Mouse (Mus musculus): Measurements from ENCODE around the gene Dcaf15. TPM values are rescaled to one million over a fixed set of nuclear protein-coding genes. Genes with fewer than 3 reads are reported as not detected.
A peak's percentile ranks its signal among the peaks of the same experiment; 100 is the strongest.

The Dcaf15 gene
- polyA plus RNA-seq, 1 experiment from 2014 or later, result 19.9 TPM

- H3K4me3 ChIP-seq (replicated peaks; ENCODE audit: low read depth, low read length), result no peak overlapping the region
- 33% methylated on average over 10 of the region's 10 CpGs for WGBS
- peak overlapping the region; percentile 73 for H3K27ac ChIP-seq (replicated peaks; ENCODE audit: low read depth, low read length)
- H3K36me3 ChIP-seq (ENCODE audit: control insufficient read depth, insufficient read depth, low read length), result peaks cover 35% of the 10 kb centered on the region
- DNase-seq, result peak; percentile 57
- peaks cover 20% of the 10 kb centered on the region for H3K4me1 ChIP-seq (ENCODE audit: control insufficient read depth, insufficient read depth, low read length)
- H3K4me2 ChIP-seq (ENCODE audit: low read length), result 0 out of 2 replicates have a peak overlapping the region, but pooled peaks have one; percentile 18
- H3K9me3 ChIP-seq (ENCODE audit: control insufficient read depth, low read length), result no peaks in the 10 kb centered on the region
- no peak for ATAC-seq (ENCODE audit: low FRiP score, low TSS enrichment)
- H3K27me3 ChIP-seq (ENCODE audit: control insufficient read depth, insufficient read depth, low read length), result no peaks in the 10 kb centered on the region
- no peak overlapping the region; the same call in 1 of the 2 replicates for H3K9ac ChIP-seq (replicated peaks; ENCODE audit: low read length)
These were observed 31.2 kb downstream of the Dcaf15 start for GRCm38 (mm10) chr8:84073230-84073976.

GRCm38 (mm10) chr8:84072321-84072720, 32.2 kb downstream of the Dcaf15 start:
- Histone ChIP-seq H3K4me2 (ENCODE audit: low read length) (no peak overlapping the region), H3K27ac (replicated peaks; ENCODE audit: low read depth, low read length) (no peak overlapping the region), H3K9me3 (ENCODE audit: control insufficient read depth, low read length) (no peaks in the 10 kb centered on the region), H3K4me3 (replicated peaks; ENCODE audit: low read depth, low read length) (no peak overlapping the region), H3K4me1 (ENCODE audit: control insufficient read depth, insufficient read depth, low read length) (peaks cover 29% of the 10 kb centered on the region), H3K9ac (replicated peaks; ENCODE audit: low read length) (no peak overlapping the region), H3K27me3 (ENCODE audit: control insufficient read depth, insufficient read depth, low read length) (no peaks in the 10 kb centered on the region), H3K36me3 (ENCODE audit: control insufficient read depth, insufficient read depth, low read length) (peaks cover 28% of the 10 kb centered on the region)
- no peak for ATAC-seq (ENCODE audit: low FRiP score, low TSS enrichment)
- 87% methylated on average over 10 of the region's 10 CpGs for WGBS
- no peak for DNase-seq

- peaks cover 24% of the 10 kb centered on the region for H3K36me3 ChIP-seq (ENCODE audit: control insufficient read depth, insufficient read depth, low read length)
These were observed 32.6 kb downstream of the Dcaf15 start for GRCm38 (mm10) chr8:84071921-84072320.

GRCm38 (mm10) chr8:84070667-84071066, 33.9 kb downstream of the Dcaf15 start:
- 83% methylated on average over 2 of the region's 2 CpGs for WGBS
- DNase-seq (no peak), ATAC-seq (ENCODE audit: low FRiP score, low TSS enrichment) (no peak)
- Histone ChIP-seq H3K9me3 (ENCODE audit: control insufficient read depth, low read length) (no peaks in the 10 kb centered on the region), H3K4me2 (ENCODE audit: low read length) (no peak overlapping the region), H3K9ac (replicated peaks; ENCODE audit: low read length) (no peak overlapping the region), H3K36me3 (ENCODE audit: control insufficient read depth, insufficient read depth, low read length) (peaks cover 14% of the 10 kb centered on the region), H3K4me3 (replicated peaks; ENCODE audit: low read depth, low read length) (no peak overlapping the region), H3K4me1 (ENCODE audit: control insufficient read depth, insufficient read depth, low read length) (peaks cover 30% of the 10 kb centered on the region), H3K27me3 (ENCODE audit: control insufficient read depth, insufficient read depth, low read length) (no peaks in the 10 kb centered on the region), H3K27ac (replicated peaks; ENCODE audit: low read depth, low read length) (no peak overlapping the region)

More at GRCm38 (mm10) chr8:84071921-84072320, 32.6 kb downstream of the Dcaf15 start:
- no peak for DNase-seq
- Histone ChIP-seq H3K4me3 (replicated peaks; ENCODE audit: low read depth, low read length) (no peak overlapping the region), H3K9me3 (ENCODE audit: control insufficient read depth, low read length) (no peaks in the 10 kb centered on the region), H3K27me3 (ENCODE audit: control insufficient read depth, insufficient read depth, low read length) (no peaks in the 10 kb centered on the region), H3K27ac (replicated peaks; ENCODE audit: low read depth, low read length) (no peak overlapping the region), H3K4me1 (ENCODE audit: control insufficient read depth, insufficient read depth, low read length) (peaks cover 29% of the 10 kb centered on the region), H3K9ac (replicated peaks; ENCODE audit: low read length) (no peak overlapping the region), H3K4me2 (ENCODE audit: low read length) (no peak overlapping the region)
- 67% methylated on average over 3 of the region's 3 CpGs for WGBS
- ATAC-seq (ENCODE audit: low FRiP score, low TSS enrichment), result no peak

- 83% methylated on average over 5 of the region's 5 CpGs for WGBS
- H3K27ac ChIP-seq (replicated peaks; ENCODE audit: low read depth, low read length), result no peak overlapping the region
These were observed 34.3 kb downstream of the Dcaf15 start for GRCm38 (mm10) chr8:84070241-84070640.

GRCm38 (mm10) chr8:84069750-84070149, 34.8 kb downstream of the Dcaf15 start:
- no peak overlapping the region for H3K27ac ChIP-seq (replicated peaks; ENCODE audit: low read depth, low read length)

More at GRCm38 (mm10) chr8:84070241-84070640, 34.3 kb downstream of the Dcaf15 start:
- Histone ChIP-seq H3K4me3 (replicated peaks; ENCODE audit: low read depth, low read length) (no peak overlapping the region), H3K9ac (replicated peaks; ENCODE audit: low read length) (no peak overlapping the region), H3K4me2 (ENCODE audit: low read length) (no peak overlapping the region), H3K9me3 (ENCODE audit: control insufficient read depth, low read length) (no peaks in the 10 kb centered on the region), H3K4me1 (ENCODE audit: control insufficient read depth, insufficient read depth, low read length) (peaks cover 32% of the 10 kb centered on the region), H3K36me3 (ENCODE audit: control insufficient read depth, insufficient read depth, low read length) (peaks cover 10% of the 10 kb centered on the region), H3K27me3 (ENCODE audit: control insufficient read depth, insufficient read depth, low read length) (no peaks in the 10 kb centered on the region)
- no peak for ATAC-seq (ENCODE audit: low FRiP score, low TSS enrichment)
- DNase-seq, result no peak

GRCm38 (mm10) chr8:84069169-84069568, 35.4 kb downstream of the Dcaf15 start:
- Histone ChIP-seq H3K4me3 (replicated peaks; ENCODE audit: low read depth, low read length) (no peak overlapping the region), H3K4me2 (ENCODE audit: low read length) (no peak overlapping the region), H3K4me1 (ENCODE audit: control insufficient read depth, insufficient read depth, low read length) (peaks cover 32% of the 10 kb centered on the region), H3K9ac (replicated peaks; ENCODE audit: low read length) (no peak overlapping the region), H3K36me3 (ENCODE audit: control insufficient read depth, insufficient read depth, low read length) (peaks cover under 1% of the 10 kb centered on the region; the same call in 1 of the 2 replicates), H3K27me3 (ENCODE audit: control insufficient read depth, insufficient read depth, low read length) (no peaks in the 10 kb centered on the region), H3K27ac (replicated peaks; ENCODE audit: low read depth, low read length) (no peak overlapping the region), H3K9me3 (ENCODE audit: control insufficient read depth, low read length) (no peaks in the 10 kb centered on the region)
- DNase-seq (no peak), ATAC-seq (ENCODE audit: low FRiP score, low TSS enrichment) (no peak)
- WGBS, result 64% methylated on average over 1 of the region's 1 CpGs

More at GRCm38 (mm10) chr8:84069750-84070149, 34.8 kb downstream of the Dcaf15 start:
- Histone ChIP-seq H3K9me3 (ENCODE audit: control insufficient read depth, low read length) (no peaks in the 10 kb centered on the region), H3K27me3 (ENCODE audit: control insufficient read depth, insufficient read depth, low read length) (no peaks in the 10 kb centered on the region), H3K36me3 (ENCODE audit: control insufficient read depth, insufficient read depth, low read length) (peaks cover 6% of the 10 kb centered on the region), H3K4me1 (ENCODE audit: control insufficient read depth, insufficient read depth, low read length) (peaks cover 32% of the 10 kb centered on the region), H3K4me2 (ENCODE audit: low read length) (no peak overlapping the region), H3K9ac (replicated peaks; ENCODE audit: low read length) (no peak overlapping the region), H3K4me3 (replicated peaks; ENCODE audit: low read depth, low read length) (no peak overlapping the region)
- DNase-seq, result no peak
- WGBS, result 53% methylated on average over 2 of the region's 2 CpGs
- no peak for ATAC-seq (ENCODE audit: low FRiP score, low TSS enrichment)

GRCm38 (mm10) chr8:84068316-84069035, 36.1 kb downstream of the Dcaf15 start:
- DNase-seq (no peak), ATAC-seq (ENCODE audit: low FRiP score, low TSS enrichment) (no peak)
- Histone ChIP-seq H3K27me3 (ENCODE audit: control insufficient read depth, insufficient read depth, low read length) (no peaks in the 10 kb centered on the region), H3K4me2 (ENCODE audit: low read length) (peak overlapping the region; percentile 56), H3K36me3 (ENCODE audit: control insufficient read depth, insufficient read depth, low read length) (no peaks in the 10 kb centered on the region), H3K9me3 (ENCODE audit: control insufficient read depth, low read length) (no peaks in the 10 kb centered on the region), H3K4me3 (replicated peaks; ENCODE audit: low read depth, low read length) (no peak overlapping the region), H3K4me1 (ENCODE audit: control insufficient read depth, insufficient read depth, low read length) (peaks cover 27% of the 10 kb centered on the region), H3K27ac (replicated peaks; ENCODE audit: low read depth, low read length) (no peak overlapping the region), H3K9ac (replicated peaks; ENCODE audit: low read length) (no peak overlapping the region)
- 82% methylated on average over 12 of the region's 12 CpGs for WGBS

All from midbrain, embryonic 14.5 days (tissue).